Mouse (Mus musculus) G1E (cell line): ENCODE data around the gene C3. TPM values are rescaled to one million over a fixed set of nuclear protein-coding genes. Genes with fewer than 3 reads are reported as not detected.
A peak's percentile ranks its signal among the peaks of the same experiment; 100 is the strongest.

Experiments used
- ATAC-seq: 2 replicates; pipeline ENCODE4 v1.8.0; 2016; ENCODE audit warnings: mild to moderate bottlenecking; ENCODE audit not compliant: insufficient number of reproducible peaks, poor library complexity, low FRiP score, severe bottlenecking; ENCODE audit errors: extremely low read depth
- DNase-seq: peaks from one replicate; pipeline ENCODE4 v3.0.0; 2012; ENCODE audit warnings: low spot score
- H3K27me3 ChIP-seq: 2 replicates; pipeline ENCODE4 v1.6.1; 2012; ENCODE audit warnings: mild to moderate bottlenecking, low read length, inconsistent platforms; ENCODE audit not compliant: insufficient read depth
- H3K36me3 ChIP-seq: replicated peaks from 2 replicates; pipeline ENCODE3; 2012; ENCODE audit warnings: mild to moderate bottlenecking, inconsistent platforms
- H3K4me1 ChIP-seq: 2 replicates; pipeline ENCODE4 v1.6.1; 2012; ENCODE audit warnings: low read depth, low read length, inconsistent platforms, mixed read lengths; ENCODE audit not compliant: insufficient read depth
- H3K4me3 ChIP-seq: 2 replicates; pipeline ENCODE4 v1.5.1; 2012; ENCODE audit warnings: low read depth, mild to moderate bottlenecking, inconsistent platforms, low read length, moderate library complexity, mixed read lengths
- H3K9me3 ChIP-seq: replicated peaks from 2 replicates; pipeline ENCODE4 v1.6.1; 2012; ENCODE audit warnings: inconsistent platforms
- CTCF ChIP-seq: IDR thresholded peaks from 2 replicates; pipeline ENCODE4 v1.5.1; 2012; ENCODE audit warnings: low read depth, low read length, inconsistent platforms, mixed read lengths
- GATA1 ChIP-seq: IDR thresholded peaks from 2 replicates; pipeline ENCODE4 v1.6.1; 2012; ENCODE audit warnings: borderline replicate concordance, low read length, inconsistent platforms, mixed read lengths
- GATA2 ChIP-seq: IDR thresholded peaks from 2 replicates; pipeline ENCODE4 v1.6.1; 2012; ENCODE audit warnings: low read depth, low read length, inconsistent platforms, borderline replicate concordance
- POLR2AphosphoS5 ChIP-seq: IDR thresholded peaks from 2 replicates; pipeline ENCODE4 v1.6.1; 2012; ENCODE audit warnings: low read depth, low read length, inconsistent platforms; ENCODE audit not compliant: insufficient replicate concordance
- TAL1 ChIP-seq: conservative IDR thresholded peaks from 2 replicates; pipeline ENCODE4 v1.6.1; 2012; ENCODE audit warnings: low read depth, low read length, inconsistent platforms, mixed read lengths
- polyA plus RNA-seq: library from polyadenylated mRNA; stranded (reverse); fragments of >175 nt; gene quantifications from 2 replicates; pipeline ENCODE4 v1.2.3, GENCODE M21; 2012
- total RNA-seq, 2 experiments: library from RNA; stranded (forward) in 1 of 2; stranded (reverse) in 1 of 2; fragments of 200-1000 nt in 1 of 2; fragments of >200 nt in 1 of 2; fragmentation: Nextera tagmentation in 1 of 2; gene quantifications; 2 replicates each; pipeline ENCODE4 v1.2.3; 2014 to 2017

The C3 gene
- total and polyA plus RNA-seq, 3 experiments: 0.04 to 0.27 TPM; not detected in 1

DNA sequence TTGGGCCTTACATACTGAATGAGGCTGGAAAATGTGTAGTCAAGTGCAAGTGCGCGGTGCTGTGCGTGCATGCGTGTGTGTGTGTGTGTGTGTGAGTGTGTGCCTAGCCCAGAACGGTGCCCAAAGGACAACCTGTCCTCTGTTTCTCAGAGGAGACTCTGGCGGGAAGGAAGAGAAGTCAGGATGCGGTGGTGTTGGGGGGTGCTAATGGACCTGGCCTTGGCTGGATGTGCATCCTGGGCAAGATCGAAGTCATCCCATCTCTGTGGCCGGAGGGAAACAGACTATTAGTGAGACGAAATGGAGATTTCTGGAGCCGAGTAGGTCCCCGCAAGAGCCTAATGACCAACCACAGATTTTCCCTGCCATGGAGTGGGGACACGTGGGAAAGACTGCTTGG lies 20.8 kb upstream of the C3 start:
- H3K4me1 ChIP-seq: peaks cover 61% of the 10 kb centered on the region
- no peak for ATAC-seq
- no peaks in the 10 kb centered on the region for H3K9me3 ChIP-seq
- H3K4me3 ChIP-seq: peak overlapping the region; percentile 95
- no peak for TF ChIP-seq TAL1
- no peak for TF ChIP-seq GATA2
- no peak for TF ChIP-seq CTCF
- TF ChIP-seq GATA1: no peak
- no peak for TF ChIP-seq POLR2AphosphoS5
- peaks cover 6% of the 10 kb centered on the region; the same call in 1 of the 2 replicates for H3K27me3 ChIP-seq
- no peak for DNase-seq
- peaks cover 40% of the 10 kb centered on the region for H3K36me3 ChIP-seq

GRCm38 (mm10) chr17:57248201-57248699 lies 20.3 kb upstream of the C3 start, which contains the start of gene Gpr108:
Gpr108 (minus strand) TSS chr17:57248446.
- TF ChIP-seq CTCF (peak; percentile 46), POLR2AphosphoS5 (no peak)
- DNase-seq (peak; percentile 82), ATAC-seq (peak; percentile 36)

DNA sequence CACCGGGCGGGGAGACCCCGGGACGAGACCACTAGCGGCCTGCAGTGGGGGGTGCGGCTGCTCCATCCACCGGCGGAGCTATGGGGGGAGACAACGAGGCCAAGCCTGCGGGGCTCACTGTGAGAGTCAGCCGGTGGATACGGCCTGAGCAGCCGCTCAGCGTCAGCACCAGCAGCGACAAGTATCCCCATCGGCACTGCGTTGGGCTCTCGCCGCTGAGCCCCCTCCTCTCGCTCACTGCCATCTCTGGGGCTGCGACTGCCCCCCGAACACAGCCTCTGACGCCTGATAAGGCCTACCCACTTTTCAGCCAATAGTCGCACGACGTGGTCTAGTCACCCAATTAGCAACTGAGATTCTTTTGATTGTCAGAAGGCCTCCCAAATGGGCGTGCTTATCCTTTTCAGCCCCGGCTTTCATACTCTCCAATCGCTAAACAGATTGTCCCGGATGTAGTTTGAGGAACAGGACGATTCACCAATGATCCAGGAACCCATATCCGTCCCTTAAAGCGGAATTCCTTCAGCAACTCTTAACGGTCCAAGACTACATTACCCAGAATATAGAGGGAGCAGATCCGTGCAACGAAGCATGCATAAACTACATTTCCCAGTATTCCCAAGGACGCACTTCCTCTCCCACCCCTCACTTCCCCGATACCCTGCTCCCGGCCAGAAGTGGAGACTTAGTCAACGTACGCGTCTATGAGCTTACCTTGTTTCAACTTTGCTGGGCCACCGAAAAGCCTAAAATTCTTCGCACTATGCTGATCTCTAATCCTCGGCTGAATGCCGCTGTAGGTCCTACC lies 19.7 kb upstream of the C3 start:
- H3K9me3 ChIP-seq: no peaks in the 10 kb centered on the region
- H3K36me3 ChIP-seq: peaks cover 41% of the 10 kb centered on the region
- ATAC-seq (peak; percentile 82), DNase-seq (peak; percentile 99)
- H3K27me3 ChIP-seq: peaks cover 6% of the 10 kb centered on the region; the same call in 1 of the 2 replicates
- peaks cover 66% of the 10 kb centered on the region for H3K4me1 ChIP-seq
- H3K4me3 ChIP-seq: peak overlapping the region; percentile 95
- TF ChIP-seq GATA2 (no peak), CTCF (no peak), TAL1 (no peak), GATA1 (no peak), POLR2AphosphoS5 (no peak)

More at GRCm38 (mm10) chr17:57248201-57248699, 20.3 kb upstream of the C3 start, which contains the start of gene Gpr108:
- peak within 1 kb of the TSS; percentile 95 for H3K4me3 ChIP-seq
- H3K4me1 ChIP-seq: peaks cover 61% of the 10 kb centered on the region
- H3K27me3 ChIP-seq: peaks cover 6% of the 10 kb centered on the region; the same call in 1 of the 2 replicates
- no peaks in the 10 kb centered on the region for H3K9me3 ChIP-seq
- H3K36me3 ChIP-seq: peaks cover 38% of the 10 kb centered on the region

DNA sequence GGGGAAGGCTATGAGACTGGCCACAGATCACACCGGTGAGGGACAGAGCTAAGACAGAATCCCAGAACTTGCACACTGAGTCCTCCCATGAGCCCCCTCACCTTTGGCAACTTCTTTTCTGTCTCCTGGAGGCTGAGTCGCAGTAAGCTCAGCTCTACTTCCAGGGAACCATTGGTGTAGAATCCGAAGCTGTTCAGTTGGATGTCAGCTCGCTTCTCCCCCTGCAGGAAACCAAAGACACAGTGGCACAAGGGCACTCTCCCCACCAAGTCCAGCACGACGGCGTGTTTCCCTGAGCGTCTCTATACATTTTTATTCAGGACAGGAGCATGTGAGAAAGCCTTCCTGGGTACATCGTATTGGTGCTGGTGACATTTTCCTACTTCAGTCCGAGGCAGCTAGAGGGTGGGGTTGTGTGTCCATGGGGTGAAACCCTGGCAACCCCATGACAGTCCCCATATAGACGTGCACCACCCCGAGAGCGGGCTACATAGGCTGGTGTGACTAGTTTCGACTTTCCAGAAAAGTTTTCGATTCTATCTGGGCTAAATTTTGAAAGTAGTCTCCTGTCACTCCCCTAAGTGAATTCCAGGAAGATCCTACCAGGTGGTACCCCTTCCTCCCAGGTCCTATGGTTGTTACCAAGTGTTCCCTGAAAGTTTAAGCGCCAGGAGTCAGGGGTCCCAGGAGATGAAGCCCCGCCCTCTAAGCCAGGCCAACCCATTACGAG lies 18.9 kb upstream of the C3 start:
- ATAC-seq (no peak), DNase-seq (no peak)
- Histone ChIP-seq H3K4me3 (peak overlapping the region; percentile 95), H3K9me3 (no peaks in the 10 kb centered on the region), H3K4me1 (peaks cover 67% of the 10 kb centered on the region), H3K27me3 (peaks cover 6% of the 10 kb centered on the region; the same call in 1 of the 2 replicates), H3K36me3 (peaks cover 44% of the 10 kb centered on the region)
- TF ChIP-seq CTCF (no peak), POLR2AphosphoS5 (no peak), GATA2 (no peak), TAL1 (no peak), GATA1 (no peak)

DNA sequence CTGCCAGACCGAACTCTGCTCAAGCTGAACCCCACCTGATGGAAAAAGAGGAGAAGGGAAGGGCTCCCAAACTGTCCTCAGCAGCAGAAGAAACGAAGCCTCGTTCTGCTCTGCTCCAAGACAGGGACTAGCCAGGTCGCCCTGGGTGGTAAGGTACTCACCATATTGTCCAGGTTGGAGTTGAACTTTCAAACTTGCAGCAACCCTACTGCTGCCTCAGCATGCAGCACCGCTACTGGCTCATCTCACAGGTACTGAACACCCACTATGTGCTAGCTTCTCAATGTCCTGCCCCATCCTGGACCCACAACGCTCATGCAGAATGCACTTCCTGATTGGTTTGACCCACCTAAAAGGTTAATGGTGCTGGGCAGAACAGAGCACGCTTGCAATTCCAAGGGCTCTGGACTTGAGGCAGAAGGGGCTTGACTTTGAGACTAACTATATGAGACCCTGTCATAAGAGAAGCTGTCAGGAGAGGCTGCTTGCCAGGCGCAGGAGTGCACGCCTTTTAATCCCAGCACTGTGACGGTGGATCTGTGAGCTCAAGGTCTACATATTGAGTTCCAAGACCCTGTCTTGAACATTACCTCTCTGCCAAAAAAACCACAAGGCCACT lies 17.5 kb upstream of the C3 start:
- no peaks in the 10 kb centered on the region for H3K9me3 ChIP-seq
- DNase-seq (no peak), ATAC-seq (no peak)
- no peak overlapping the region for H3K4me3 ChIP-seq
- H3K27me3 ChIP-seq: peaks cover 2% of the 10 kb centered on the region; the same call in 1 of the 2 replicates
- no peak for TF ChIP-seq POLR2AphosphoS5
- no peak for TF ChIP-seq TAL1
- TF ChIP-seq GATA1: no peak
- TF ChIP-seq CTCF: no peak
- H3K4me1 ChIP-seq: peaks cover 56% of the 10 kb centered on the region
- peaks cover 46% of the 10 kb centered on the region for H3K36me3 ChIP-seq
